Mouse (Mus musculus) hindbrain, postnatal 0 days (tissue): ENCODE data around the gene Oxld1. TPM values are rescaled to one million over a fixed set of nuclear protein-coding genes. Genes with fewer than 3 reads are reported as not detected.
"Not testable (repeated sequence)": the region's sequence is repeated elsewhere in the genome, so short reads cannot be mapped to it uniquely, and the experiment has no call there.

Experiments used
- ATAC-seq: fragments of 200-750 bp; cut with Nextera tagmentation; 2 replicates; pipeline ENCODE4 v1.8.0; 2017; ENCODE audit warnings: mild to moderate bottlenecking, moderate TSS enrichment, moderate library complexity
- DNase-seq: peaks from one replicate; pipeline ENCODE4 v3.0.0-alpha.2; 2015; ENCODE audit warnings: low spot score
- H3K27ac ChIP-seq: fragments of 300-500 bp; sonication (generic); 2 replicates; pipeline ENCODE4 v1.5.1; 2014; ENCODE audit warnings: mild to moderate bottlenecking
- H3K27me3 ChIP-seq: fragments of 300-500 bp; sonication (generic); 2 replicates; pipeline ENCODE4 v1.6.1; 2014; ENCODE audit warnings: low read length, mixed read lengths; ENCODE audit not compliant: insufficient read depth
- H3K36me3 ChIP-seq: fragments of 300-500 bp; sonication (generic); 2 replicates; pipeline ENCODE4 v1.6.1; 2014; ENCODE audit warnings: low read length, mixed read lengths; ENCODE audit not compliant: insufficient read depth
- H3K4me1 ChIP-seq: fragments of 300-500 bp; sonication (generic); 2 replicates; pipeline ENCODE4 v1.6.1; 2014; ENCODE audit warnings: antibody characterized with exemption, low read length, mixed read lengths; ENCODE audit not compliant: insufficient read depth
- H3K4me2 ChIP-seq: fragments of 300-500 bp; sonication (generic); 2 replicates; pipeline ENCODE4 v1.6.1; 2014; ENCODE audit warnings: low read depth, mild to moderate bottlenecking, low read length, moderate library complexity, mixed read lengths
- H3K4me3 ChIP-seq: fragments of 300-500 bp; sonication (generic); 2 replicates; pipeline ENCODE4 v1.5.1; 2014; ENCODE audit warnings: low read length
- H3K9ac ChIP-seq: fragments of 300-500 bp; sonication (generic); replicated peaks from 2 replicates; pipeline ENCODE4 v1.6.1; 2014; ENCODE audit warnings: mild to moderate bottlenecking, low read length, moderate library complexity, mixed read lengths
- H3K9me3 ChIP-seq: fragments of 300-500 bp; sonication (generic); 2 replicates; pipeline ENCODE4 v1.6.1; 2016; ENCODE audit warnings: low read length, mixed read lengths
- CTCF ChIP-seq: IDR thresholded peaks from 2 replicates; pipeline ENCODE4 v1.5.1; 2016; ENCODE audit warnings: antibody characterized with exemption, control low read depth, low read depth
- WGBS: fragments of 180-500 bp; shearing (Covaris S2); extraction: QIAGEN DNeasy Blood & Tissue Kit; methylation state at CpG from one replicate; pipeline ENCODE4 v1.1.7; 2014; 5-methylcytosine and 5-hydroxymethylcytosine counted together
- polyA plus RNA-seq: library from polyadenylated mRNA; unstranded; fragments of >200 nt; fragmentation: Nextera tagmentation; extraction: Ambion mirVana; gene quantifications from 2 replicates; pipeline ENCODE4 v1.2.1, GENCODE M21; 2015
- total RNA-seq: library from RNA; depleted of rRNA; stranded (reverse); fragments of >200 nt; gene quantifications from 2 replicates; pipeline ENCODE4 v1.2.3, GENCODE M21; 2014; rRNA removed

Oxld1 gene
- total and polyA plus RNA-seq, 2 experiments from 2014 or later: 11.7 to 13.3 TPM

GRCm38 (mm10) chr11:120423569-120424295 lies 34.1 kb downstream of the Oxld1 start:
- Histone ChIP-seq H3K27ac (no peak overlapping the region), H3K36me3 (peaks cover 53% of the 10 kb centered on the region), H3K4me3 (no peak overlapping the region), H3K4me1 (no peaks in the 10 kb centered on the region), H3K4me2 (no peak overlapping the region), H3K27me3 (no peaks in the 10 kb centered on the region), H3K9ac (no peak overlapping the region), H3K9me3 (no peaks in the 10 kb centered on the region)
- peak; percentile 82 for DNase-seq
- 65% methylated on average over 9 of the region's 9 CpGs for WGBS
- no peak for ATAC-seq
- peak; percentile 77 for TF ChIP-seq CTCF

GRCm38 (mm10) chr11:120422651-120423568 lies 35.0 kb downstream of the Oxld1 start:
- no peak overlapping the region for H3K27ac ChIP-seq
- TF ChIP-seq CTCF: no peak

GRCm38 (mm10) chr11:120418592-120418991 lies 39.3 kb downstream of the Oxld1 start:
- no peak overlapping the region for H3K4me2 ChIP-seq
- ATAC-seq (no peak), DNase-seq (no peak)
- H3K9me3 ChIP-seq: no peaks in the 10 kb centered on the region
- H3K27ac ChIP-seq: no peak overlapping the region
- H3K27me3 ChIP-seq: no peaks in the 10 kb centered on the region
- no peaks in the 10 kb centered on the region for H3K4me1 ChIP-seq
- no peak overlapping the region for H3K4me3 ChIP-seq
- H3K9ac ChIP-seq: no peak overlapping the region
- peaks cover 58% of the 10 kb centered on the region for H3K36me3 ChIP-seq
- 92% methylated on average over 1 of the region's 1 CpGs for WGBS
- no peak for TF ChIP-seq CTCF

More at GRCm38 (mm10) chr11:120422651-120423568, 35.0 kb downstream of the Oxld1 start:
- Histone ChIP-seq H3K27me3 (no peaks in the 10 kb centered on the region), H3K9ac (no peak overlapping the region), H3K4me2 (no peak overlapping the region), H3K4me3 (no peak overlapping the region), H3K4me1 (no peaks in the 10 kb centered on the region), H3K36me3 (peaks cover 53% of the 10 kb centered on the region), H3K9me3 (no peaks in the 10 kb centered on the region)
- WGBS: 92% methylated on average over 13 of the region's 13 CpGs
- no peak for DNase-seq
- no peak for ATAC-seq

GRCm38 (mm10) chr11:120417852-120418251 lies 40.0 kb downstream of the Oxld1 start:
- Histone ChIP-seq H3K27me3 (no peaks in the 10 kb centered on the region), H3K27ac (no peak overlapping the region), H3K4me3 (no peak overlapping the region), H3K9ac (no peak overlapping the region), H3K9me3 (no peaks in the 10 kb centered on the region), H3K4me2 (no peak overlapping the region), H3K4me1 (no peaks in the 10 kb centered on the region), H3K36me3 (peaks cover 62% of the 10 kb centered on the region)
- no peak for TF ChIP-seq CTCF
- ATAC-seq (no peak), DNase-seq (no peak)
- 94% methylated on average over 7 of the region's 7 CpGs for WGBS

- H3K9me3 ChIP-seq, ATAC-seq, H3K4me2 ChIP-seq, H3K27ac ChIP-seq, H3K4me3 ChIP-seq, H3K27me3 ChIP-seq, H3K4me1 ChIP-seq, DNase-seq, H3K9ac ChIP-seq: not testable (repeated sequence)
- peaks cover 79% of the 10 kb centered on the region for H3K36me3 ChIP-seq
- WGBS: 98% methylated on average over 7 of the region's 10 CpGs
Observed at GRCm38 (mm10) chr11:120413621-120414020, 44.2 kb downstream of the Oxld1 start.

Other genes starting within 250 kb of the Oxld1 start
- gene Bahcc1, start 225.1 kb downstream of the Oxld1 start, total RNA-seq: 31.1 and 43.1 TPM in 2 replicates
- gene Bahcc1, start 225.1 kb downstream of the Oxld1 start, polyA plus RNA-seq: 8.8 and 9.1 TPM in 2 replicates
- 2,410 and 2,568 TPM in 2 replicates for gene Actg1, start 109.5 kb downstream of the Oxld1 start, total RNA-seq
- 3,348 and 3,639 TPM in 2 replicates for gene Actg1, start 109.5 kb downstream of the Oxld1 start, polyA plus RNA-seq
- gene Fscn2, start 96.5 kb downstream of the Oxld1 start, total RNA-seq: 3.0 and 9.0 TPM in 2 replicates
- gene Fscn2, start 96.5 kb downstream of the Oxld1 start, polyA plus RNA-seq: 1.5 and 1.9 TPM in 2 replicates
- gene Faap100, start 79.3 kb downstream of the Oxld1 start, total RNA-seq: 175 and 178 TPM in 2 replicates
- gene Faap100, start 79.3 kb downstream of the Oxld1 start, polyA plus RNA-seq: 74.6 and 76.4 TPM in 2 replicates
- gene Nploc4, start 20.4 kb downstream of the Oxld1 start, total RNA-seq: 65.8 and 76.3 TPM in 2 replicates
- gene Nploc4, start 20.4 kb downstream of the Oxld1 start, polyA plus RNA-seq: 27.1 and 28.3 TPM in 2 replicates
- not detected in 2 replicates for gene Tspan10, start 15.4 kb downstream of the Oxld1 start, total RNA-seq
- not detected in 2 replicates for gene Tspan10, start 15.4 kb downstream of the Oxld1 start, polyA plus RNA-seq
- not detected in 2 replicates for gene Pde6g, start 4.6 kb downstream of the Oxld1 start, total RNA-seq
- gene Pde6g, start 4.6 kb downstream of the Oxld1 start, polyA plus RNA-seq: 0.23 TPM in 1 of 2 replicates, not detected in the other
- 10.4 and 15.4 TPM in 2 replicates for gene Ccdc137, start within 50 bp of the Oxld1 start, total RNA-seq
- gene Ccdc137, start within 50 bp of the Oxld1 start, polyA plus RNA-seq: 17.3 and 18.7 TPM in 2 replicates
- 67.2 and 113 TPM in 2 replicates for gene Arl16, start 9.5 kb upstream of the Oxld1 start, total RNA-seq
- 71.2 and 73.0 TPM in 2 replicates for gene Arl16, start 9.5 kb upstream of the Oxld1 start, polyA plus RNA-seq
- gene Mrpl12, start 26.5 kb upstream of the Oxld1 start, total RNA-seq: 37.5 and 52.4 TPM in 2 replicates
- gene Mrpl12, start 26.5 kb upstream of the Oxld1 start, polyA plus RNA-seq: 147 and 155 TPM in 2 replicates
- gene Slc25a10, start 33.8 kb upstream of the Oxld1 start, total RNA-seq: 41.3 and 52.5 TPM in 2 replicates
- gene Slc25a10, start 33.8 kb upstream of the Oxld1 start, polyA plus RNA-seq: 28.0 and 28.8 TPM in 2 replicates
- 0.99 and 3.1 TPM in 2 replicates for gene Gcgr, start 72.6 kb upstream of the Oxld1 start, total RNA-seq
- 1.0 TPM in 2 replicates for gene Gcgr, start 72.6 kb upstream of the Oxld1 start, polyA plus RNA-seq
- 144 and 192 TPM in 2 replicates for gene Mcrip1, start 91.7 kb upstream of the Oxld1 start, total RNA-seq
- 250 and 257 TPM in 2 replicates for gene Mcrip1, start 91.7 kb upstream of the Oxld1 start, polyA plus RNA-seq
- gene Ppp1r27, start 93.1 kb upstream of the Oxld1 start, total RNA-seq: not detected in 2 replicates
- gene Ppp1r27, start 93.1 kb upstream of the Oxld1 start, polyA plus RNA-seq: not detected in 2 replicates
- gene P4hb, start 115.2 kb upstream of the Oxld1 start, total RNA-seq: 147 and 174 TPM in 2 replicates
- gene P4hb, start 115.2 kb upstream of the Oxld1 start, polyA plus RNA-seq: 222 TPM in 2 replicates
- gene Arhgdia, start 123.6 kb upstream of the Oxld1 start, total RNA-seq: 252 and 297 TPM in 2 replicates
- 403 and 425 TPM in 2 replicates for gene Arhgdia, start 123.6 kb upstream of the Oxld1 start, polyA plus RNA-seq
- gene Alyref, start 140.3 kb upstream of the Oxld1 start, total RNA-seq: 95.2 and 114 TPM in 2 replicates
- 185 and 189 TPM in 2 replicates for gene Alyref, start 140.3 kb upstream of the Oxld1 start, polyA plus RNA-seq
- gene Anapc11, start 140.4 kb upstream of the Oxld1 start, total RNA-seq: 38.0 and 39.6 TPM in 2 replicates
- gene Anapc11, start 140.4 kb upstream of the Oxld1 start, polyA plus RNA-seq: 198 and 200 TPM in 2 replicates
- gene Npb, start 150.4 kb upstream of the Oxld1 start, total RNA-seq: 0.78 TPM in 1 of 2 replicates, not detected in the other
- gene Npb, start 150.4 kb upstream of the Oxld1 start, polyA plus RNA-seq: 1.8 and 3.0 TPM in 2 replicates
- gene Pcyt2, start 159.9 kb upstream of the Oxld1 start, total RNA-seq: 120 and 142 TPM in 2 replicates
- gene Pcyt2, start 159.9 kb upstream of the Oxld1 start, polyA plus RNA-seq: 125 and 143 TPM in 2 replicates
- 30.8 and 32.8 TPM in 2 replicates for gene Sirt7, start 167.2 kb upstream of the Oxld1 start, total RNA-seq
- gene Sirt7, start 167.2 kb upstream of the Oxld1 start, polyA plus RNA-seq: 32.3 and 38.3 TPM in 2 replicates
- gene Mafg, start 175.5 kb upstream of the Oxld1 start, total RNA-seq: 35.9 and 39.3 TPM in 2 replicates
- 36.5 and 38.9 TPM in 2 replicates for gene Mafg, start 175.5 kb upstream of the Oxld1 start, polyA plus RNA-seq
- 9.0 and 9.3 TPM in 2 replicates for gene Pycr1, start 185.7 kb upstream of the Oxld1 start, total RNA-seq
- 13.2 and 13.8 TPM in 2 replicates for gene Pycr1, start 185.7 kb upstream of the Oxld1 start, polyA plus RNA-seq
- 1.4 and 1.5 TPM in 2 replicates for gene Myadml2, start 190.1 kb upstream of the Oxld1 start, total RNA-seq
- 1.3 and 1.5 TPM in 2 replicates for gene Myadml2, start 190.1 kb upstream of the Oxld1 start, polyA plus RNA-seq
- gene Notum, start 203.1 kb upstream of the Oxld1 start, total RNA-seq: 6.9 and 10.3 TPM in 2 replicates
- gene Notum, start 203.1 kb upstream of the Oxld1 start, polyA plus RNA-seq: 3.0 and 4.1 TPM in 2 replicates
- 105 and 130 TPM in 2 replicates for gene Aspscr1, start 214.9 kb upstream of the Oxld1 start, total RNA-seq
- 143 and 148 TPM in 2 replicates for gene Aspscr1, start 214.9 kb upstream of the Oxld1 start, polyA plus RNA-seq